Mouse (Mus musculus) heart, postnatal 0 days (tissue): ENCODE data around the gene Pakap.

Experiments used
- CTCF ChIP-seq: IDR thresholded peaks from 2 replicates; pipeline ENCODE4 v1.5.1; 2016; ENCODE audit warnings: antibody characterized with exemption, control low read depth, low read depth
- EP300 ChIP-seq: IDR thresholded peaks from 2 replicates; pipeline ENCODE4 v1.6.1; 2016; ENCODE audit warnings: antibody characterized with exemption, low read depth

DNA sequence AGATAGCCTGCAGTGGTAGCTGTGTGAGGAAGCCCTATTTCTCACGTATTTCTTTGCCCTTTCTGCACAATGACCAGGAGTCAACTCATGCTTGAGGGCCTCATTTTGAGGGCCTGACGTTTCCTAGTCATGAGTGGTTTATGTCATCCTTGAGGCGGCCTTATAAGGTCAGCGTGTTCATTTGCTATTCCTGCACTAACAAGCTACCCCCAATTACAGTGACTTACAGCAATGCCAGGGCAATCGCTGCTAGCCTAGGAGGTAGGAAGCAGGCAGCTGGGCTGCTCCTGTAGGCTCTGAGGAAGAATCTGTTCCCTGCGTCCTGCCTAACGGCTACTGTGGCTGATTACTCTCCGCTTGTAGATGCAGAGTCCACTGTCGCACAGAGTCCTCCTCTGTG lies 269.1 kb downstream of the Pakap start:
- TF ChIP-seq CTCF, result no peak
- no peak for TF ChIP-seq EP300
